Mouse (Mus musculus) lung, postnatal 10 days (tissue): ENCODE results near the gene Kif7.

Experiments
- DNase-seq: peaks from one replicate; pipeline ENCODE4 v3.0.0; 2021

Kif7 gene

GRCm38 (mm10) chr7:79715187-79715981 is at the start of gene Kif7:
Gene Kif7, minus strand, starts transcription at chr7:79715720.
- peak; percentile 93 for DNase-seq

- no peak for DNase-seq
Observed at GRCm38 (mm10) chr7:79762106-79762505, 46.6 kb upstream of the Kif7 start.

DNA sequence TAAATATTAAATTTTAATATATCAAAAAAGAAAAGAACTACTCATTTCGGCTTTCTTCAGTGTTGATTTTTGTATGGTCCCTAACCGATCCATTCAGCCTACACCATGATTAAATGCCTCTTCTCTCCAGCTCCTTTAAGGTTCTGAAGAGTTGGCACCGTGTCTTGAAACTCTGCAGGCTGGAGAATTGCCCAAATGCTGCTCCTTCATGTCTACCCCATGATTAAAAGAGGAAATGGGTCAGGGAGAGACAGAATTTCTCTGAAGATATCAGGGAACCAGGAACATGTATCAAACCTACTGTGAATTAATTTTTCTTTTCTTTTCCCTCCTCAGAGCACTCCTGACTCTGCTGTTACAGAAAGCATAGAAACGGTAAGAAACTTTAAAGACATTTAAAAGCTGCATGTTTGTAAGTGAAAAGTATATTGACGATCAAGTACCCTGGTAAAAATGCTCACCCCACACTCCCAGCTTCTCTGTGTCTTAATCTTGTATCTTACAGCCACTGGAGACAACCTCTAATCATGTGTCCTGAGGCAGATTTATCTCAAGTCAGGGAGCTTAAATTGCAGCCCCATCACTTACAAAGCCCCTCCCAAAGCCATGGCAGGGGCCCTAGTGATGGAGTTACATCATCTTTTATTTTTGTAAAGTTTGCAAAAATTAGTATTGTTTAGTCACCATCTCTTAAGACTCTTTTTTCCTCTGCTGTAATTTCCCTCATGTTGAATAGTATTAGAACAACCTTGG is 45.8 kb upstream of the Kif7 start:
- no peak for DNase-seq

DNA sequence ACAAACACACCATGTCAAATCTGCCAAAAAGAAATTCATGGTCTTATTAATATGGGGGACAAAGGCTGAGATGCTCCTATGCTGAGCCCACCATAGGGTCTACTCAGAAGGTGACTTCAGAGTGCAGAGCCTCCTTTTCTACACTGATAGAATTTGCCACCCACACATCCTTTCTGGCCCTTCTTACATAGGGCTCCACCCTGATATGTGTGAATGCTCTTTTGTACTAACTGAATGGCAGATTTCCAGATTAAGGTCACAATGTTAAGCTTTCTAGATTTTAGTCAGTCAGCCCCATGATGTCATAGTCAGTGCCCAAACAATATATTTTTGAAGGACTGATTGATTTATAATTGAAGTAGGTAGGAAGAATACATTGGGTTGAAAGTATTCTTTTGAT is 44.2 kb upstream of the Kif7 start:
- no peak for DNase-seq

DNA sequence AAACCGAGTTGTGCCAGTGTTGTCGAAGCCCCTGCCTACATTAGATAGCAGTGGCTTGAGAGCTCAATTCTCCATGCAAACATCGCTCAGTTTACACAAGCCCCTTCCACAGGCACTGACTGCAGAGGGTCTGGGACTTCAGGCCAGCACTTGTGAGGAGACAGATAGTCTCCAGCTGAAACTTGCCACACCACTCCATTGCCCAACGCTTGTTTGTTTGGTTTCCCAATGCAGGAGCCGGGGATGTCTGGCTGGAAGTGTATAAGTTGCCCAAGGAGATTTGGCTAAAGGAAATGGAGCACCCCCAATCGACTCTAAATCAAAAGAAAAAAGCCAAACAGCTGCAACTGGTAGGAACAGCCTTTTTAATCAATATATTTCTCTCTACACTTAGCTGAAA is 42.7 kb upstream of the Kif7 start:
- peak; percentile 58 for DNase-seq

DNA sequence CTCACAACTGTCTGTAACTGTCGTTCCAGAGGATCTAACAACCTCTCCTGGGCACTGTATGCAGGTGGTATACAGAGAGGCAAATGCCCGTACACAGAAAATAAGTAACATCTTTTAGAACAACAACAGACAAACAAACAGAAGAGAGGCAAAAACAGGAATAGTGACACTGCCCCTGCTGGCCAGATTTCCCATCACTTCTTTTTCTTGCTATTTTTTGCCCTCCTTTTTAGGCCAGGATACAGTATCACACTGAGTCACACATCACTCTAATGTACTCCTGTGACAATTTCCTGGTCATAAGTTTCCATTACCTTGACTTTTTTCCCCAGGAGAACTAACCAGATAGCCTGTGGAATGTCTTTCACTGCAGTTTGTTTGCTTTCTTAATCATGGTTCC is 40.8 kb upstream of the Kif7 start:
- no peak for DNase-seq

DNA sequence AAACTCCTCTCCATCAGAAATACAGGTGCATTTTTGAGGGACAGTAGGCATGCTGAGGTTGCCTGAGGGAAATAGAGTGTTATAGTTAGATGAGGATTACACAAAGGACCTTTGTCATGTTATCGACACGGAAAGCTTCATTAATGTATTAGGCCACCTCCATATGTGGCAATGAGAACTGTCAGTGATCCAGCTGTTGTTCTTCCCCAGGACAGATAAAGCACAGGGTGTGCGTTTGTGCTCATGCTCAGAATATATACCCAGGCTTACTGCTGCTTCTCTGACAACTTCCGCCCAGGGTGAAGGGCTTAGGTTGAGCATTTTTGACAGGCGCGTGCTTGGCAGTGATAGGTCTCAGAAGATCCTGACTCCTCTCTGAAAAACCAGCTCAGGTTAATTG is 34.0 kb upstream of the Kif7 start:
- no peak for DNase-seq

- no peak for DNase-seq
Observed at GRCm38 (mm10) chr7:79747659-79748058, 32.1 kb upstream of the Kif7 start.

DNA sequence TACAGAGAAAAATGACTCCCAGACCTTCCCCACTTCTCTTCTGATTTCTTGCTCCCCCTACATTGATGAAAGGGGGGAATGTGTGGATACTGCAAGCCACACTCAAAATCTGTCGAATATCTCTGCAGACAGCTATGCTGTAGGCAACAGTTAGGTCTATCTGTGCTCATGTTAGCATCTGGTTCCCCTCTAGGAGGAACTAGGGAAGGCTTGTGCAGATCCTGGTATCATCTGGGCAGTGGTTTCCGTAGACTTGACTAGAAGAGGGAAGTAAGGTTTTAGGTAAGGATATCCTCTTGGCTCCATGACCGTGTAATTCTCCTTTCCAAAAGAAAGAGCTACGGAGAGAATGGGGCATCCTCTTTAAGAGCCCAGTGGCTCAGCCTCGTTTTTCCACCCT is 29.1 kb upstream of the Kif7 start:
- DNase-seq = no peak

DNA sequence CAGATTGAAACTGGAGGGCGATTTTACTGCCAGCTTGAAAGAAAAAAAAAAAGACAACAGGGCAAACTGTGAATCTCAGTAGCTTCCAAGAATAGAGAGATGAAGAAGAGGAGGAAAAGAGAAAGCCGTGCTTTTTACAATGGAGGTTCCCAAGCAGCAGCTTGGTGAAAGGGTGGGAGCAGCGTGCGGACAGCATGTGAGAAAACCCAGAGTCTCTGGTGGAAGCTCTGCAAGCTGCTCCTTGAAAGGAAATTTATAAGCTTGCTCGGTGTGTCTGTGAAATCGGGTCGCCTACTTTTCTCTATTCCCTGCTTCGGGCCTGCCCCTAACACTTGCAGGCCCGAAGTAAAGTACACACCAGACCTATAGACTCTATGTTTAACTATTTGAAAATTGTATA is 28.5 kb upstream of the Kif7 start:
- no peak for DNase-seq

- DNase-seq = peak; percentile 91
Observed at GRCm38 (mm10) chr7:79742659-79743536, 27.4 kb upstream of the Kif7 start, which contains the start of the genes Pex11a and Wdr93. Gene Pex11a, minus strand, starts transcription at chr7:79743131. Gene Wdr93, plus strand, starts transcription at chr7:79743163.

- no peak for DNase-seq
Observed at GRCm38 (mm10) chr7:79742277-79742658, 26.7 kb upstream of the Kif7 start.

- no peak for DNase-seq
Observed at GRCm38 (mm10) chr7:79740279-79740678, 24.8 kb upstream of the Kif7 start.

GRCm38 (mm10) chr7:79738913-79739312 is 23.4 kb upstream of the Kif7 start:
- no peak for DNase-seq

- no peak for DNase-seq
Observed at GRCm38 (mm10) chr7:79736511-79736910, 21.0 kb upstream of the Kif7 start.

- peak; percentile 52 for DNase-seq
Observed at GRCm38 (mm10) chr7:79734563-79734962, 19.0 kb upstream of the Kif7 start.

- peak; percentile 53 for DNase-seq
Observed at GRCm38 (mm10) chr7:79732622-79733021, 17.1 kb upstream of the Kif7 start, which contains the start of gene Plin1. Gene Plin1, minus strand, starts transcription at chr7:79732903.

DNA sequence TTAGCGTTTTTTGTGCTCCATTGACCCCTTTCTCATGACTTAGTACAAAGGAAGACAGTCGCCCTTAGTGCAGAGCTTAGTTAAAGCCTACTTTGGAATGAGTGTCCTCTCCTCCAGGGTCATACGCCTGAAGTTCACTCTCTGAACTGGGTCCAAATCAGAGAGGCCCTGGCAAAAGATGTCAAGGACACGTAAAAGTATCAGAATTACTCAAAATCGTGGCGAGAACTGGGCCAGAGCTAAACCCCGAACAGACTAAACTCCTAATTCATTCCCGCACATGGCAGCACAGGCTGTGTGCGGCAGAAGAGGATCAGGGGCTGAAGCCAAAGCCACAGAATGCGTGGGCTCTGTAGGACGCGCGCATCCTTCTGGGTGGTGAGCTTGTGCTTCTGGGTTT is 15.9 kb upstream of the Kif7 start:
- DNase-seq = no peak

DNA sequence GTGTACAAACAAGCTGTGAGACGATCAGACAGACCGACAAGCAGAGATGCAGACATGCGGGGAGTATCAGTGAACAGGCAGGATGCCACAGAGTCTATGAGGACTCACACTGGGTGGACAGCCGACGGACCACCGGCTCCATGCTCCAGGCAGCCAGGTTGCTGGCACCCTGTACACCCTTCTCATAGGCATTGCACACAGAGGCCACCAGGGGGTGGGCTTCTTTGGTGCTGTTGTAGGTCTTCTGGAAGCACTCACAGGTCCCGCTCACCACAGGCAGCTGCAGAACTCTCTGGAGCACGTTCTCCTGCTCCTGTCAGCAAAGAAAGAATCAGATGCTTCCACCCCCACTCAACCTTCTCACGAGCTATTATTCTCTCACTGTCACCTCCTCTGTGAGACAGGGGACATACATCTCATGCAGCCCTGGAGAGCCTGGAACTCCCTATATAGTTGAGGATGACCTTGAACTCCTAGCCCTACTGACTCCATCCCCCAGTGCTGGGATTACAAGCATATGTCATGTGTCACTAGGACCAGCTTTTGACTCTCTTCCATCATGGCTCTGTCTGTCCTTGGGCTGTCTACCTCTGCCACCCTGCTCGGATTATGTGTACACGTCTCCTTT is 14.3 kb upstream of the Kif7 start:
- peak; percentile 29 for DNase-seq

GRCm38 (mm10) chr7:79729169-79729568 is 13.6 kb upstream of the Kif7 start:
- peak; percentile 83 for DNase-seq

- peak; percentile 76 for DNase-seq
Observed at GRCm38 (mm10) chr7:79728219-79728618, 12.7 kb upstream of the Kif7 start.

- DNase-seq = peak; percentile 77
Observed at GRCm38 (mm10) chr7:79727091-79727490, 11.6 kb upstream of the Kif7 start.
